Mouse (Mus musculus) thymus, postnatal 0 days (tissue): ENCODE measurements around the gene Gja3. TPM values are rescaled to one million over a fixed set of nuclear protein-coding genes. Genes with fewer than 3 reads are reported as not detected.
A peak's percentile ranks its signal among the peaks of the same experiment; 100 is the strongest.

Experiments used
- DNase-seq: peaks from one replicate; pipeline ENCODE4 v3.0.0-alpha.2; 2015; ENCODE audit warnings: low spot score
- polyA plus RNA-seq: library from polyadenylated mRNA; unstranded; fragments of >200 nt; fragmentation: Nextera tagmentation; extraction: Ambion mirVana; gene quantifications from 2 replicates; pipeline ENCODE4 v1.2.1, GENCODE M21; 2015

Gja3 gene
- polyA plus RNA-seq, result 0.10 and 0.14 TPM in 2 replicates

- DNase-seq, result peak; percentile 81
Observed at GRCm38 (mm10) chr14:57057563-57058321, at the start of gene Gja3. TSS of gene Gja3 (minus strand) at chr14:57058100.

DNA sequence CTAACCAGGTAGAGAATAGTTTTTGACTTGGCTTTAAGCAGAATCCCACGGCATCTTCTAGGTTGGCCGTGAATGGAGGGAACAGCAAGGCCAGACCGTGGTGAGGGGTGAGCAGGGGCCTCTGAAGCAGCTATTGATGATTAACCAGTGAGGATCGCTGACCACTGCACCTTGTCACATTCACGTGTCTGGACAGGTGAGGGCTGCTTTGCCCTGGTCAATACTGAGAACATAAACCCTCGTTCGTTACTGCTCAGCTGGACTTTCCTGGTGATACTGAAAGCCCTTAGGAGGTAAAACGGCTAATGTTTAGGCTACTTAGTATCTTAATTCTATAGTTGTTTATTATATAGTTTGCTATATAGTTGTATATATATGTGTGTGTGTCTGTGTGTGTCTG lies 49.2 kb upstream of the Gja3 start:
- DNase-seq, result no peak

DNA sequence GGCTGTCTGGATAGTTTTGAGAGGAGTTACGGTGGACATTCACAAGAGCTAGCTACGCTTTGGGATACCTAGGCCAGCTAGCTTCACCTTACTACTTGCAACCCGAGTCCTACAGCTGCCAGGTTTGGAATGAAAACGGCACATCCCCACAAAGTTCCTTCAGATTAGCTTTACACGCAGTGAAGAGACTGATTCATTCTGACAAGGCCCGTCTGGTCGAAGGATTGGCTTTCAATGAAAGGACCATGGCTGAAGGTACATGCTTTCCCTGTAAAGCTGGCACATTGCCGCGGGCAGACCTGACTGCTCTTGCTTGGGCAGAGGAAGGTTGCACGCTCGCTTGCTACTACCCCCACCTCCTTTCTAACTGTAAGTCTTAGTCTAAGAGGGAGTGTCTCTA lies 47.8 kb upstream of the Gja3 start:
- no peak for DNase-seq

- no peak for DNase-seq
Observed at GRCm38 (mm10) chr14:57105111-57105510, 47.2 kb upstream of the Gja3 start.

DNA sequence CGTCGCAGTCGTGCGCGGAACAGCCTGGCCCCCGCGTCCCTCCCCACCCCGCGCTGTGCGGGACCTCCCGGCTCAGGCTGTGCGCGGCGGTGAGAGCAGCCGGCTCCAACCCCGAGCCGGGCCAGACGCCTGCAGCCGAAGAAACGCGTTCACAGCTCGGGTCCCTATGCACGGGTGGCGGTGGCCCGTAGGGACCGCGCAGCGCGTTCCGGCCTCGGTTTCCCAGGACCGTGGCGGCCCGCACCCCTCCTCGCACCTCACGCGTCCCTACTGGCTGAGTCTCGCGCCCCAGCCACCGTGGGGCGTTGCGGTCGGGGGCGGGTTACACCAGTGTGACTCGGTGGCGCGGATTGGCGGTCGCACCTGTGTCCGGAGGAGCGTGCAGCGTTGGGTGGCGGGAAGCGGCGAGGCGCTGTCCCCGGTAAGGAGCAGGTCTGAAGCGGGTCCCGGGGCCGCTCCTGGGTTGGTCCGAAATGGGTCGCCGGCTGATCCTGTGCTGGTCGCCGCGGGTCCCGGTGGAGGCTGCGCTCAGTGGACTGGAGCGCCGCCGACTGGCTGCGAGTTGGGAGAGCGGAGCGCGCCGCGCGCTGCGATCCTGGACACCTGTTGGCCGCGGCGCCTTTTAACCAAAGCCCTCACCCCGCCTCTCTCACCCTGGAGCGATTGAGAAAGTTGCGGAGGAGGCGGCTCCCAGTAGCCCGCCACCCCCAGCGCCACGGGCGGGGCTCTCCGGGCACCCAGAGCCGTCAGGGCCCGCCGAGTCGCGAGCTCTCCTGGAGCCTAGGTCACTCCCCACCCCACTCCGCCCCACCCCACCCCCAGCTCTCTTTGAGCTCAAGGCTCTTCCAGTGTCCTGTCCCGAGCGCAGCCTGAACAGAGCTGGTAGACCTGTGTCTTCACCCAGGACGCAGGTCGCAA lies 46.5 kb upstream of the Gja3 start, which contains the start of gene Gjb2:
Gene Gjb2, minus strand, starts transcription at position 597 of the 918 bp plus-strand sequence.
- peak; percentile 14 for DNase-seq

GRCm38 (mm10) chr14:57103711-57104105 lies 45.8 kb upstream of the Gja3 start:
- no peak for DNase-seq

DNA sequence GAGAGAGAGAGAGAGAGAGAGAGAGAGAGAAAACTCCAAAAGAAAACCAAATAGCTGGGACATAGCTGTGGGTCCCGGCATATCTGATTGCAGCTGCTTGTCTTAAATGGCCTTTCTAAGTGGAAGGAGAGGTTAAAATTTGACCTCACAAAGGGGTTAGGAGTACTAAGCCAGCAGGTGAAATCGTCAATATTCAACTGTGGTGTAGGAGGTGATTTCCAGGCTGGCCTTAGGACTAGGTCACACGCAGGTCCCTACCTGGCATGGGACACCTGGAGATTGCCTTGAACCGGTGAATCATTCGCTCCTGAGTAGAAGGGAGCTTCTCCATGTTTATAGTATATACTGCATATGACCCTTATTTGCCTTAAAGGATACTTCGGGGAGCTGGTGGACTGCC lies 45.2 kb upstream of the Gja3 start:
- DNase-seq, result no peak

- DNase-seq, result no peak
Observed at GRCm38 (mm10) chr14:57101623-57102022, 43.7 kb upstream of the Gja3 start.

DNA sequence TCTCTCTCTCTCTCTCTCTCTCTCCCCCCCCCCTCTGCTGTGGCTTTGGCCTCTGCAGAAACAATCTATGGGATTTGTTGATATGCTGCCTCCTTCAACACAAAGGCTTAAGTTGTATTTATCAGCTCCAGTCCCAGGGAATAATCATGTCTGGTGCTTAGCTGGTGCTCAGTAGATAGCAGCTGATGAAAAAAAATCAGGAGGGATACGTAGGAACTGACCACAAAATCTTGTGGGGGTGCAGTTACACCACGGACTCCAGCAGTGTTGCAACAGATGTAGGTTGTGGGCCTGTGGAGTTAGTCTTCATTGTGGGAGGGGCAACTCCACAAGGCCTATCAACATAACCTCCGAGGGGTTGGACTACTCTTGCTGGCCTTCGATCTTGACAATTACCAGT lies 38.0 kb upstream of the Gja3 start:
- no peak for DNase-seq

GRCm38 (mm10) chr14:57093029-57093428 lies 35.1 kb upstream of the Gja3 start:
- DNase-seq, result peak; percentile 74

GRCm38 (mm10) chr14:57090001-57090400 lies 32.1 kb upstream of the Gja3 start:
- no peak for DNase-seq

GRCm38 (mm10) chr14:57089107-57089506 lies 31.2 kb upstream of the Gja3 start:
- no peak for DNase-seq

DNA sequence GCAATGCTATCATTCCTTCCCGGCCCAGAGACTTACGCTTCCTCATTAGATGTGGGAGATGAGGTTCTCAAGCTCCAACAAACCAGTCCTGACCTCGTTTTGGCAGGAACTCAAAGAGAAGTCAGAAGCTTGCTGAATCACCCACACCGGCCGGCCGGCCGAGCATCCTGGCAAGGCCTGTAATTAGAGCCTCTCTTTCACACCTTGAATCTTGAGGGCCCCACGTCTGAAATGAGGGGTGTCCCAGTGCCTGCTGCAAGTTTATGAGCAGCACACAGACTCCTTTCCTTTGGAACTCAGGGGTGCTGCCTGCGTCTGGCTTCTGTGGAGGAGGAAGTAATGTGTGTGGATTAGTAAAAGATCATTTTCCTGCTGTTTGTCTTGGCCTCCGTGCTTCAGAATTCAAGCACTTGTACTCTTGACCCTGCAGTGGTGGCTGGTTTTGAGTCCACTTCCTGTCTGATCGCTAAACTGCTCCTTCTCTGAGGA lies 26.3 kb upstream of the Gja3 start:
- no peak for DNase-seq

DNA sequence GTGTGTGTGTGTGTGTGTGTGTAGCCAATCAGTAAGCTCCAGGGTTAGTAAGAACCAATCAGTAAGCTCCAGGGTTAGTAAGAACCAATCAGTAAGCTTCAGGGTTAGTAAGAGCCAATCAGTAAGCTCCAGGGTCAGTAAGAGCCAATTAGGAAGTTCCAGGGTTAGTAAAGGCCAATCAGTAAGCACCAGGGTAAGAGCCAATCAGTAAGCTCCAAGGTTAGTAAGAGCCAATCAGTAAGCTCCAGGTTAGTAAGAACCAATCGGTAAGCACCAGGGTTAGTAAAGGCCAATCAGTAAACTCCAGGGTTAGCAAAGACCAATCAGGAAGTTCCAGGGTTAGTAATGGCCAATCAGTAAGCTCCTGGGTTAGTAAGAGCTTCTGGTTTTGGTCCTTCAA lies 25.0 kb upstream of the Gja3 start:
- no peak for DNase-seq

- DNase-seq, result no peak
Observed at GRCm38 (mm10) chr14:57075537-57075936, 17.6 kb upstream of the Gja3 start.

DNA sequence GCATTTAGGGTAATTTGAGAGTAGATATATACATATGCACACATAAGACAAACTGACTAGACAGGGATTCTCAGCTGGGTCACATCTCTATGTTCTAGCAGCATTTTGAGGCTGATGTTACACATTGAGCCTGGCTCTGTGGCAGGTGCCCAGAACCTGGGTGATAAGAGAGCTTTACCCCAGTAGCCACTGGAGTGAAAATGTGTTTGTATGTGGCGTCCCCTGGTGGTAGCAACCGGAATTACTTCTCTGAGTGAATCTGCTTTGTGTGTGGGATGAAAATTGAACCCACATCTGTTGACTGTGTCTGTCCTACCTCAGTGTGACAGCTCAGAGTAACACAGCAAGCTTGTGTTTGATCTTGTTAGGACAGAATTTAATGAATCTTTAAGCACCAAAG lies 12.0 kb upstream of the Gja3 start:
- peak; percentile 68 for DNase-seq

GRCm38 (mm10) chr14:57066053-57066452 lies 8.2 kb upstream of the Gja3 start:
- no peak for DNase-seq

- DNase-seq, result peak; percentile 82
Observed at GRCm38 (mm10) chr14:57060052-57060451, 2.2 kb upstream of the Gja3 start.

- DNase-seq, result no peak
Observed at GRCm38 (mm10) chr14:57057204-57057562, 717 bp downstream of the Gja3 start.

- DNase-seq, result no peak
Observed at GRCm38 (mm10) chr14:57052713-57053112, 5.2 kb downstream of the Gja3 start.

DNA sequence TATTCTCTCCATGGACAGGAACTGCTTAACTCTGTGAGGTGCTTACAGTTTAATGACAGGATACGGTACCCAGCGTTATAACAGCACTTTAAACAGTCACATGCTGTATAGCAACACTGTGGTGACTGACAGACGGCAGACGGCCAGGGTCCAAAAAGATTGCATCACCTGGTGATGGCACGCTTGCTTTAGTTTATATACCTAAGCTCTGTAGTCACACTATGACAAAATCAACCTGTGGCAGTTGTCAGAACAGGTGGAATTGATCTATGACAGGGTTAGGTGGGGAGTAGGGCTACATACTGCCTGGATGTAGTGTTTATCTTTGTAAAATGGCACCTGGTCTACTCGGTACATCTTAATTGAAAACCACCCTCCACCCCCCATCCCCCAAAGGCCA lies 14.0 kb downstream of the Gja3 start:
- DNase-seq, result no peak

GRCm38 (mm10) chr14:57041439-57041838 lies 16.5 kb downstream of the Gja3 start:
- no peak for DNase-seq
